Mouse (Mus musculus) hindlimb bud, embryonic 11.5 days (tissue): ENCODE data around the gene Negr1.

Source experiments
- DNase-seq: peaks from one replicate; pipeline ENCODE4 v3.0.0-alpha.2; 2012; ENCODE audit warnings: low read depth, low spot score; ENCODE audit errors: extremely low spot score

Negr1 gene

DNA sequence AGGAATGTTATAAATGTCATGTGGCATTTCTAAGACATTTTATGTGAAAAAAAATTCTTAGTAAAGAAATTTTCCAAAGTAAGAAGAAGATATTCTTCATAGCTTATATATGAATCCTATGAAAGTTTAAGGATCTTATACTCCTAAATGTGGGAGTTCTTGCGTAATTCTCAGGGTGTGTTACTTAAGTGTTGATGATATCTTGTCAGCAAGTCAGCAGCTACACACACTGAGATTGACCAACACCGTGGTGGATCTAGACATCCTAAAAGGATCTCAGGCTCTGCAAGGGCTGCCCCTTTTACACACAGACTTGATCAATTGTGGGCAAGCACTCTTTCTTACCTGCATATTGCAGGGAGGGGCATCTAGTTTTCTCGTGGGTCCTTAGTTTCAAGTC lies 339.5 kb downstream of the Negr1 start:
- no peak for DNase-seq

DNA sequence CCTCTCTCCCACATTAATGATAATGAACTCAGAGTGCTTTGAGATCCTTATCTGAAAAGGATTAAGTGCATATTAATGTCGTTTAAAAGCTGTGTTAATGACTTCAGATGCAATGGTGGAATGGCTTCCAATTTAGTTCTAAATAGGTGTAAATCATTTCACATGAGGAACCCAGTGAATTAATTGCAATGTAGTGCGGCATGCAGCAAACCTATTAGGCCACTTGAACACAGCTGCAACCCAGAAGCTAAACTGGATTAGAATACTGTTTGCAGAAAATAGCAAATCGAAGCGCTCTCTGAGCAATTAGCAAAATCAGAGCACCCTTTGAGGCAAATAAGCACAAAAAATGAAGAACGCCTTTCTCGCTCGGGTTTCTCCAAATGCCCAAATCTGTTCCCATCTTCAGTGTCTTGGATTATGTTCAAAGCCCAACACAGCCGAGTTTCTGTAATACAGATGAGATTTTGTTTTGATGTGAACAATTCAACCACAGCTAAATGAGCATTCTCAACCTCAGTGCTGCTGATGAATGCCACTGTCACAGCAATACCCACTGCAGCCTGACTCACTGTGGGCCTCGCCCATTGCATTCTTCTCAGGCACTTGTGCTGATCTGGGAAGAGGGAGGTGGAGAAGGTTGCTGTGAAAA lies 342.5 kb downstream of the Negr1 start:
- no peak for DNase-seq

DNA sequence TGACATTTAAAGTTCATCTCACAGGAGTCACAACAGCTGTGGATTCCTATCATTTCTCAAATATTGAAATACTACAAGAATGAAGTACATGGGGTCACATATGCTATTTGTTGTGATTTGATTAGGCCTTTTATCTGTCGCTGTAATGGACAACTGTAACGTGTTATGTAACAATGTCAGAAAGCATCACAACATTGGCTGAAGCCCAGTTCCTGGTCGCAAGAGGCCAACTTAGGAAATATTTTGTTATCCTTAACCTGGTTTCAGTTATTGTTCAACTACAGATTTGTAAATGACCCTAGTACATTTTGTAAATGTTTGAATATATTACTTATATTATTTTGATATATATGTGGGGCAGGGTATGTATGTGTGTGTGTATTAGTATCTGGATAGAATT lies 351.2 kb downstream of the Negr1 start:
- no peak for DNase-seq

DNA sequence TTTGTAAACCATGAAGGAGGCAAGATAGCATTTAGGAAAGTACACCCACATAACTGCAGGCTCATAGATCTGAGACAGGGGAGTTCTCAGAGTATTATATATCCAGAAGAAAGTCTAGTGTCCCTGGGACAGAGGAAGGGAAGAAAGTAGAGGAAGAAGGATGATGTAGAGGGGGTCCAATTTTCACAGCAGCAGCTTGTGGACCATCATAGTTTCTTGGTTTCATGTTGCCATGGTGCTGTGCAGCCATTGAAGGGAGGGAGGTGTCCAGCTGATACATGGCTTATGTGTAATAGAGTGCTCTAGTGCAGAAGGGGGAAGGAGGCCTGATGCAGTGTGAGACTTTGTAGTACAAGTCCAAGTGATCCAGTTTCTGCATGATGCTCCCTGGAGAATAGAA lies 359.8 kb downstream of the Negr1 start:
- DNase-seq = no peak

DNA sequence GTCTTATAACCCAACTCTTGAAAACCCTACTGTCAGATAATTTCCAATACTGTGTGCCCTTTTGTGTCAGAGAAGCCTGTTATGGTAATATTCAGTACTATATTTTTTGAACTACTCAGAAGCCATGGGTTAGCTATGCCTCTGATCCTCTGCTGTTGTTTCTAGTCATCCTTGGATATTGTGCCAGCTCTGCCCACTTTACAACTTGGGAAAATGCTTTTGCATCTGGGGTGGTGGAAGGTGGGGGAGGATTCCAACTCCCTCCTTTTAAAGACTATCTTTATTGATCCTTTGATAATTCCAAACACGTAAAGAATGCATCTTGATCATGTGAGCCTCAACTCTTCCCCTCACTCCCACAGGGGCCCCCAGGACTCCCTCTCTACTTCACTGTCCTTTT lies 361.6 kb downstream of the Negr1 start:
- DNase-seq = no peak

DNA sequence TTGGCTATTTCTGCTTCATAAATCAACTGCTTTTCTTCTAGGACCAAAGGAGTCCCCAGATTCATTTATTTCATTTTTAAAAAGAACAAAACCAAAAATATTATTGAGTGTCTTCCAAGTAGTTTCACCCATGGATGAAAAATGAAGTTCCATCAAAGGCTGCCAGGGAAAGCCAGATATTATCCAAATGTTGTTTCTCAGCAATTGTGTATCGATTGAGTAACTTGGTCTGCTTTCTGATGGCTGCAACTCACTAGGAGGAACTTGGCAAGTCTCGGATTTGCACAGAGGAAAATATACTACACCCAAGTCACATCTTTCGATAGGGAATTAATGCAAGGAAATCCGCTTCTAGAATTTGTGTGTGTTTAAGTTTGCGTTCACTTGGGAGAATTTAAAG lies 363.5 kb downstream of the Negr1 start:
- no peak for DNase-seq

DNA sequence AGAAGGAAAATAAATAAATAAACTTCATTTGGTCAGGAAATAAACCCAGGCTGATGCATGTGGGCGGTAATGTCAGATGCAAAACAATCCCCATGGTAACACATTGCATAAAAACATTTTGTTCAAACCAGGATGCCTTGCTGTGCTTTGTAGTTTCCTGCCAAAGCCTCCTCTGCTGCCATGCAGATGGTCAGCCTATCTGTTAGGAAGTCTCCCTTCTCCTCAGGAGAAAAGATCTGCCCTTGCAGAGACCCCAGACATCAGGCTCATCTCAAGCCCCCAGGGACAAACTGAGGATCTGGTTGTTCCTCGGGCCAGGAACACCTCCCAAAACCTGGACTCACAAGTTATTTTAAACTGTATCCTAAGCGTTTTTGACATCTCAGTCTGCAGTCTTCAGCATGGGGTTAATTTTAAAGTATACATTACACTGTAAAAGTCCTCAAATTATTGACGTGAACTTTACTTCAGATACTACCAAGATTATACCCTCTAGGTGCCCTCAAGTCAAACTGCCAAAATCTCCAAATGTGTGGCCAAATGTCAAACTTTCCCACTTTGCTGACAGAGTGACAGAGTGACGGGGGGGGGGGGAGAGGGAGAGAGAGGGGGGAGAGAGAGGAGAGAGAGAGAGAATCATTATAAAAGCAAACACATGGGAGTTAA lies 366.9 kb downstream of the Negr1 start:
- DNase-seq = no peak

DNA sequence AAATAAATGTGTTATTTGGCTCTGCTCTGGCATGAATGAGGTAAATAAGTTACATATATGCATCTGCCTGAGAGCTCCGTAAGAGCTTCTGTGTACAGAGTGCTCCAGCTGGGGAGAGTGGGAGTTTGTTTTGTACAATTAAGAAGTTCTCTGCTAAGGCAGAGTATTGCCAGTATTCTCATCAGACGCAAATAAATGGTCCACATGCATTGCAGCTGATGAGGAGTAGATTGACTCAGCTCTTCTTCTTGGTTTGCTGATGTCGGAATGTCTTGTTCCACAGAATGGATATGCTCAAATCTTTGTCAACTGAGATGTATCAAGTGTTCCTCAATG lies 367.4 kb downstream of the Negr1 start:
- DNase-seq = no peak

DNA sequence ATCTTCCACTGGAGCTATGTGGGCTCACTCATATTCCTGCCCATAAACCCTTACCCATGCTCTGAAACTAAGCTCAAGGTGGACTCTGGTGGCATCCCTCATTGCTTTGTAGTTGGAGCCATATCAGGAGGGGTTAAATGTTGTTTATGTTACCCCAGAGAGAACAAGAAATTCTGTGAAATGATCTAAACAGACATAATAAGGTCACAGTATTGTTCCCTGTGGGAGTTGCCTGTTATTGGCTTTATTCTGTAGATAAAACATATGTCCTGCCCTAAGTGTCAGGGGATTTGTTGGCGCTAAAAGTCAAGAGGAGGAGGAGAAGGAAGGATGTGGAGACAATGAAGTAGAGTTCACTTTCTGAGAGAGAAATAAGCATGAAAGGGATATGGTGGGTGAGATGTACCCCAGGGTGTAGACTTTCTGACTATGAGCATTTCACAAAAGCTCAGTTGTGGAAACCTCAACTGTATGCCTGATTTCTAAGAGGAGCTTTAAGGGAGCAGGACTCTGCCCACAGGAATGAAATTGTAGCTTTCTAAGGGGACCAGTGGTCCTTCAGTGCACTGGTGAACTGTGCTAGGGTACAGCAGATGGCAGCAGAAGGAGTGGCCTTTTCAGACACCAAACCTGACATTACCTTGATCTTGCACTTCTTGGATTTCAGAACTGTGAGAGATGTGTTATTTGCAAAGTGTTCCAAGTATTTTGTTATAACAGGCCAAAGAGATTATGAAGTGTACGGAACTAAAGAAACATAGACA lies 368.3 kb downstream of the Negr1 start:
- no peak for DNase-seq

DNA sequence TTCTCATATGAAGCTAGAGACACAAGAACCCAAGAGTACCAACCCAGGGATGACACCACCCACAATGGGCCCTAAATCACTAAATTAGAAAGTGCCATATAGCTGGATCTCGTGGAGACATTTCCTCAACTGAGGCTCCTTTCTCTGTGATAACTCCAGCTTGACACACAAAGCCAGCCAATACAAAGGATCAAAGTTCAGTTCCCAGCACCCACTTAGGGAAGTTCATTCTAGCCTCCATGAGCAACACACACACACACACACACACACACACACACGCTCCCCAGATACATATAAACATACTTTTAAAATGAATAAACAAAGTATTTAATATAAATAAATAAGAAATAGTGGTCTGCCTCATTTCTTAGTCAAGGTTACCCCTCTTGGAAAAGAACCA lies 369.4 kb downstream of the Negr1 start:
- DNase-seq = no peak

DNA sequence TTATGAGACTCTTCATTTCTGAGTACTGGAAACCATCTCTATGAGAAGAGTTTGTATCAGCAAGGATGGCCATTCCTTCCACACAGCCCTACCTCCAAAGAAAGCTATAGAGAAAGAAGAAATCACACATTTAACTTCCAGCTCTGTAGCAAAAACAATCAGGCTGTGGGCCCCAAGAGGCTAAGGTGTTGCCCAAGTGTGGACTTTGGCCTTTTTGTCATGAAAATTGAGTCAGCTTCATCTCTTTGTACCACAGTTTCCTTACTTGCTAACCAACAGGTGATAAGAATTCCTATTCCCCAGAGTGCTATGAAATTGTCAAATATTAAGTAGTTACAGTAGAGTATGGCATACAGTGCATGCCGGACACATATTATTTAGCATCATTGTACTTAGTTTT lies 369.9 kb downstream of the Negr1 start:
- no peak for DNase-seq

DNA sequence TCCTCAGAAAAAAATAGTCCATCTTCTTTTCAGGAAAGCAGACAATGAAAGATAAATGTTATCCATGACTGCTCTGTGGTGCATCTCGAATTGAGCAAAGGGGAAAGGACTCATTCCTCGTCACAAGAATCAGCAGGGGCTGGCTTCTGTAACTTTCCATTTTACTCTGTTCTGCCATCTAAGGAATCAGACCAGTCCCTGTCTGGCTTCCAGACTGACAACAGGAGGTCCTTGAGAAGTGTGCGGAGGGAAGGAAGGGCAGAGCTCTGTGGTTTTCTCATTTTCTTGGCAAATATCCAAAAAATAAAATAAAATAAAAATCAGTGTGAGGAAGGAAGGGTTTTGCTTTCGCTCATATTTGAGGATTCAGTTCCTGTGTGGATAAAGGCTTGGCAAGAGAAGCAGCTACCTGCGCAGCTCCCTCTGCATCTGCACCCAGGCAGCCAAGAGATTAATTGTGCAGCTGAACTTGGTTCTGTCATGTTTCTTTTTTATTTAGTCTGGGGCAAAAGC lies 373.2 kb downstream of the Negr1 start:
- no peak for DNase-seq

DNA sequence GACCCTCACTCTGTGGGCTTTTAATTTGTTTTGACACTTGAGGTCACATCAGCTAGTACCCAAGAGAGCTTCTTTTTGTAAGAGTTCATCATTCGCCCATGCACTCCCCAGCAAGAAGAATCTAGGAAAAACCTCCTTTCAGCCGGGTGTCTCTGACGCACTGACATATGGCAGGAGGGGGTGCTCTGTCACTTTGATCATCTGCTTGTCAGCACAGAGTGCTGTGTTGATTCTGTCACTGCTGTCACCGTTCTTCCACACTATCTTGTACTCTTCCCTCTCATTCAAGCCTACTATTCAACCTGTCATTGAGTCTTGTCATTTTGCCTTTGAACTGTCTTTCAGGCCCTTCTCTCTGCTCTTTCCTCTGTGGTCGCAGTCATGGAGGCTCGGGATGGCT lies 385.8 kb downstream of the Negr1 start:
- DNase-seq = no peak

DNA sequence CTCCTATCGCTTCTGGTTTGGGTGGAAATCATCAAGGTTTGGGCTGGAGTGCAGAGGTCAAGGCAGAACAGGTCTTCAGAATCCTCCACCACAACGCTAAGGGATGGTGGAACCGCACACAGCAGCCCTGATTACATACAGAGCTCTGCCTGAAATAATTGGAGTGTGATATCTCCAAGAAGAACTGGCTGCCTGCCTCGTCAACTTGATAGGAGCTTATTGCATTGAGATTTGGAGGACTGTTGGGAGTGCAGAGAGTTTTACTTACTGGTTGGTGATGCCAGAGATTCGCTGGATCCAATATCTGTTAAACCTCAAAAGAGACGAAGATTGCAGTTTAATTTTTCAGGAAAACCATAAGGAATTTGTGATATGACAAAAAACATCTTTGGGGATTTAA lies 391.4 kb downstream of the Negr1 start:
- no peak for DNase-seq

DNA sequence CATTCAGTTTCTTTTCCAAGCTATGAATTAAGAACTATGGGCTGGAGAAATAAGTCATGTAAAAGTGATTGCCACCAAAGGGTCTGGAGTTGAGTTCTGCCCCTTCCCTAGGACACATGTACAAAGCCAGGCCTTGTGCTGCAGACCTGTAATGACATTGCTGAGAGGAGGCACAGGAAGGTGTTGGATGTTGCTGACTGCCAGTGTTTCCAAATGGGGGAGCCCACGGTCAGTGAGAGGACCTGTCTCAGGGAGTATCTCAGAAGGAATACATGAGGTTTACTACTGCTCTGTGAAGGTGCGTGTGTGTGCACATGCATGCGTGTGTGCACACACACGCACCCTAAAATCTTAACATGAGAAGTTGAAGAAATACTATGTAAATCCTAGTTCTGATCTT lies 393.5 kb downstream of the Negr1 start:
- no peak for DNase-seq

DNA sequence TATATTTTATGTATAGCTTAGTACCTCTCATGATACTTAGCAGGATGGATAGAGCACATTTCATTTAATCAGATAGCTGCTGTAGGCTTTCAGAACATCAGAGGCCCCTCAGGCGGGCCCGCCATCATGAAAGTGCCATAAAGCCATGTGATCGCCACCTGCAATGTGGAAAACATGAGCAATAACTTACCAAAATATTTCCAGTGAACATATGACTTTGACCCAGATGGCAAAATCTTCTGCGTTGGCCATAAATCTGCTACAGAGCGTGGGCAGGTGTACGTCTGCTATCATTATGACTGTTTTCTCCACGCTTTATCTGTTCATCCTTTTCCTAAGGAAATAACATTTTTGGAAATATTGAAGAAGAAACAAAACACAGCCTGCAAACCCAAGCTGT lies 397.0 kb downstream of the Negr1 start:
- no peak for DNase-seq

DNA sequence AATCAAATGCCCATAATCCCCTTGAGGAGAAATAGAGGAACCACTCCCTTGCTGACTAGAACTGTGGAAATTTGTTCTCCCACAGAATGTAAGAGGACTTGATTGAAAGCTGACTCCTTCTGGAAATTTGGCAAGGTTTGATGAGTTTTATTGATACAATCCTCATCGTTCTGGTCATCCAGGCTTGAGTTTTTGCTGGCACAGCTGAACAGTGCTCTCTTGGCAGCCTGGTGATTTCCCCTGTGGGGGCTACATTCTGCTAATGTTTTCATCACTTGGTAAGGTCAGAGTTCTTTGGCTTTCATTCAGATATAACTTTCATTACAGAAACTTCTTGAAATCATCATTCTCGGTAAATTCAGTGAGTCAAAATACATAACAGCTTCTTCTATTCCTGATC lies 407.2 kb downstream of the Negr1 start:
- no peak for DNase-seq

DNA sequence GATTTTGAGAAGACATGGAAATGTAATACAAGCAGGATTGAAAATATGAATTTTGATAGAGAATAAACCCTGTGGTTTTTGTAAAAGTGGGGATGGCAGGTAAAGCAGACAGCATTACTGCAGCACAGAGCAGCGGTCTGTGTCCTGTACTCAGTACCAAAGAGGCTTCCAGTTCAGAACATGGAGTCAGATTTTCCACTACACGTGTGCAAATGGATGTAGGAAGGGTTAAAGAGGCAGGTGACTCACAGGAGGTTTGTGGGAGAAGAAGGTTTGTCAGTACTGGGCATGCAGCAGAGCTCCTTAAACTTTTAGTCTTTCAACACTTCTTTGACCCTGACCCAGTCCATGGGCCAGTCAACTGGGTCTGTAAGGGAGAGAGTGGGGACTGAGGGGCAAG lies 409.5 kb downstream of the Negr1 start:
- DNase-seq = no peak

DNA sequence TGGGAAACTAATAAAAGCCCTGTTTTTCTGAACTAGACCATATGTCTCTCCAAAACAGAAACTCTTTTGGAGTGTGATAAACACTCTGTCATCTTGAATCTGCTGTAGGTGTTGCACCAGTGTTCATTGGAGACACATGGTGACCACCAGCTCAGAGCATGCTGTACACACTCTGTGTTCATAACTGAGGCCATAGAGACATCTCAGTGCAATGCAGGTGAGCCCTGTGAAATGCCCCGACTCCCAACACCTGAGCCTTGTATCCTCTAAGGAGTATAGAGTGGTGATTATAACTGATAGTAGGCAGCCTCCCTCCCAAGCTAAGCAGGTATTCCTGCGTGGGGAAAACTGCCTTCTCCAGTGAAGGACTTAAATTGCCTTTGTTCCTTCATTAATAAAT lies 415.2 kb downstream of the Negr1 start:
- DNase-seq = no peak

DNA sequence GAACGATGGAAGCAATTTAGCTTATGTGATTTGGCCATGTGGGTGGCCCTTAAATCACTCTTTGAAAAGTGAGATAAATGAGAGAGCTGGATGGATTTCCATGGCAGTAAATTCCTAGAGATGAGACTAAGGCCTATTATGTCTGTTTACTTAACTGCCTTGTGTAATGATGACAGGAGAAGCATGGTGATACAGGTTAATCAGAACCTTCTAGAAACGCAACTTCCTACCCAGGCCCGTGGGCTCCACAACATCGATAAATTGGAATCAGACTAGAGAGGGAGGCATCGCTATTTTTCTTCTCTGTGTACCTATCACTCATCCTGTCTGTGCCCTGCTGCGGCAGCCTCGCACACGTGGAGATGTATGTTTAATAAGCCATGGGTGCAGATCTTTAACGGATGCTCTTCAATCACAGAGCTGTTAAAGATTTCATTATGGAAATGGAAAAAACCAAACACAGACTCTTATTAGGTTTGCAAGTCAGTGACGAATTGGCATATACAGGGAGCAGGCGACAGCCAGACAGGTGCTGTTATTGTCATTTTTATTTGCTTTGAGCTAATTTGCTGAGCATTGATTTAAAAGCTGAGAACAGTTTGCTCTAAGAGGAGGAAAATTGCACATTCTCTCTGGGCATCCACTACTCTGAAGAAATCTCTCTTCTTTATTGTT lies 418.6 kb downstream of the Negr1 start:
- DNase-seq = no peak

DNA sequence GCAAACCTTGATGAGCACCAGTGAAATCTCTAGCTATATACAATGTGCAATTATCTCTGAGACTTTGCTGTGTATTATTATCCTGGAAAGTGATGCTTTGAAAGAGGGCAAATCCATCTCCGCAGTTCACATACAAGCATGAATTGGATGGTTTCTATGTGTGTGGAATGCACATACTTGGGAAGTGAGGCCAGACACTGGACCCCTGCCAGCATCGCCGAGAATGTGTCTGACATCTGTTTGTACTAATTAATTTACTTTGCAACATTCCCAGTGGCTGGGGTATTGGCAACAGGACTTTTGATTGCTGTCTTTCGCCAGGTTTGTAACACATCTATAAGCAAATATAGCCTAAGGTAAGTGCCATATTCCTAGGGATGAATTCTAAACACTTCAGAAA lies 420.5 kb downstream of the Negr1 start:
- DNase-seq = no peak

DNA sequence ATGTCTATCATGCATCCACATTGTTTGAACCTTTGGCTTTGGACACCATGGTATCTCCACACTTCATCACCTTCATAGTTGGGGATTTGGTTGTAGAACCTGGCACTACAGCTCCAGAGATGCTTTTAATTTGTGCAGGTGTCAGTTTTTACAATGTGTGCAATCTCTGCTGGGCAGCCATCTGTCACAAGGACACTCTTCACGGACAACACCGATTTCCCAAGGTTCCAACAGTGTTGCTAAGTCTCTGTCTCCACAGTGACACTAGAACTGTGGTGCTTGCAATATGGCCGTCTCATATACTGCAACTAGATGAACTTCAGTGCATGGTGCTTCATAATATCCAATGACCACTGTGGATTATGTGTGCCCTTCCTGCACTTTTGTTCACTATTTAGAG lies 425.5 kb downstream of the Negr1 start:
- DNase-seq = no peak
